Mouse (Mus musculus): ENCODE results near the gene Dlk1. TPM values are rescaled to one million over a fixed set of nuclear protein-coding genes. Genes with fewer than 3 reads are reported as not detected.

Gene Dlk1
- polyA plus RNA-seq (2021) = not detected

- DNase-seq (ENCODE audit: low read depth, low spot score) (no peak), ATAC-seq (no peak)
- no peak for TF ChIP-seq CTCF (IDR thresholded peaks at IDR 0.05)
- ChIA-PET CTCF (no interaction called here), POLR2A (no interaction called here)
- peaks cover 11% of the 10 kb centered on the region for H3K27me3 ChIP-seq
- in situ Hi-C loops (cut with MboI; ENCODE audit: low pct_unique_long_range_greater_than_20kb) = no loop called here
These were observed at the start of gene Dlk1 for GRCm38 (mm10) chr12:109452592-109452991. TSS of gene Dlk1 (plus strand) at chr12:109452823.

- H3K27me3 ChIP-seq = no peaks in the 10 kb centered on the region
- in situ Hi-C loops (cut with MboI; ENCODE audit: low pct_unique_long_range_greater_than_20kb) = no loop called here
- POLR2A ChIA-PET = no interaction called here
- DNase-seq (ENCODE audit: low read depth, low spot score) (no peak), ATAC-seq (no peak)
- TF ChIP-seq CTCF (IDR thresholded peaks at IDR 0.05) = no peak
- CTCF ChIA-PET = no interaction called here
These were observed 49.7 kb upstream of the Dlk1 start for GRCm38 (mm10) chr12:109402943-109403342.

GRCm38 (mm10) chr12:109403752-109404151 lies 48.9 kb upstream of the Dlk1 start:
- ChIA-PET POLR2A (no interaction called here), CTCF (no interaction called here)
- DNase-seq (ENCODE audit: low read depth, low spot score) (no peak), ATAC-seq (no peak)
- H3K27me3 ChIP-seq = no peaks in the 10 kb centered on the region
- in situ Hi-C loops (cut with MboI; ENCODE audit: low pct_unique_long_range_greater_than_20kb) = no loop called here
- no peak for TF ChIP-seq CTCF (IDR thresholded peaks at IDR 0.05)

- no peak for ATAC-seq
These were observed 46.6 kb upstream of the Dlk1 start for GRCm38 (mm10) chr12:109406018-109406417.

GRCm38 (mm10) chr12:109410723-109411122 lies 41.9 kb upstream of the Dlk1 start:
- no peak for TF ChIP-seq CTCF (IDR thresholded peaks at IDR 0.05)
- in situ Hi-C loops (cut with MboI; ENCODE audit: low pct_unique_long_range_greater_than_20kb) = no loop called here
- DNase-seq (ENCODE audit: low read depth, low spot score) (no peak), ATAC-seq (no peak)
- ChIA-PET CTCF (no interaction called here), POLR2A (no interaction called here)
- H3K27me3 ChIP-seq = no peaks in the 10 kb centered on the region

More at GRCm38 (mm10) chr12:109406018-109406417, 46.6 kb upstream of the Dlk1 start:
- no peak for DNase-seq (ENCODE audit: low read depth, low spot score)
- in situ Hi-C loops (cut with MboI; ENCODE audit: low pct_unique_long_range_greater_than_20kb) = no loop called here
- ChIA-PET CTCF (no interaction called here), POLR2A (no interaction called here)
- no peaks in the 10 kb centered on the region for H3K27me3 ChIP-seq
- TF ChIP-seq CTCF (IDR thresholded peaks at IDR 0.05) = no peak

GRCm38 (mm10) chr12:109411172-109412070 lies 41.2 kb upstream of the Dlk1 start:
- TF ChIP-seq CTCF (IDR thresholded peaks at IDR 0.05) = no peak
- ATAC-seq (no peak), DNase-seq (ENCODE audit: low read depth, low spot score) (no peak)
- no peaks in the 10 kb centered on the region for H3K27me3 ChIP-seq
- ChIA-PET POLR2A (no interaction called here), CTCF (no interaction called here)
- in situ Hi-C loops (cut with MboI; ENCODE audit: low pct_unique_long_range_greater_than_20kb) = no loop called here

GRCm38 (mm10) chr12:109412071-109412440 lies 40.6 kb upstream of the Dlk1 start:
- no peak for DNase-seq (ENCODE audit: low read depth, low spot score)
- ChIA-PET POLR2A (no interaction called here), CTCF (no interaction called here)
- no peak for TF ChIP-seq CTCF (IDR thresholded peaks at IDR 0.05)
- no peaks in the 10 kb centered on the region for H3K27me3 ChIP-seq
- no peak for ATAC-seq
- in situ Hi-C loops (cut with MboI; ENCODE audit: low pct_unique_long_range_greater_than_20kb) = no loop called here

GRCm38 (mm10) chr12:109412675-109413074 lies 39.9 kb upstream of the Dlk1 start:
- ChIA-PET CTCF (no interaction called here), POLR2A (no interaction called here)
- in situ Hi-C loops (cut with MboI; ENCODE audit: low pct_unique_long_range_greater_than_20kb) = no loop called here
- ATAC-seq (no peak), DNase-seq (ENCODE audit: low read depth, low spot score) (no peak)
- no peaks in the 10 kb centered on the region for H3K27me3 ChIP-seq
- no peak for TF ChIP-seq CTCF (IDR thresholded peaks at IDR 0.05)

- DNase-seq (ENCODE audit: low read depth, low spot score) (no peak), ATAC-seq (no peak)
- POLR2A ChIA-PET = no interaction called here
- CTCF ChIA-PET = no interaction called here
- TF ChIP-seq CTCF (IDR thresholded peaks at IDR 0.05) = no peak
- no peaks in the 10 kb centered on the region for H3K27me3 ChIP-seq
- in situ Hi-C loops (cut with MboI; ENCODE audit: low pct_unique_long_range_greater_than_20kb) = no loop called here
These were observed 39.3 kb upstream of the Dlk1 start for GRCm38 (mm10) chr12:109413321-109413720.

GRCm38 (mm10) chr12:109416681-109417080 lies 35.9 kb upstream of the Dlk1 start:
- POLR2A ChIA-PET = no interaction called here
- ATAC-seq = no peak
- H3K27me3 ChIP-seq = no peaks in the 10 kb centered on the region
- in situ Hi-C loops (cut with MboI; ENCODE audit: low pct_unique_long_range_greater_than_20kb) = no loop called here
- no peak for TF ChIP-seq CTCF (IDR thresholded peaks at IDR 0.05)
- CTCF ChIA-PET = no interaction called here
- DNase-seq (ENCODE audit: low read depth, low spot score) = no peak

- in situ Hi-C loops (cut with MboI; ENCODE audit: low pct_unique_long_range_greater_than_20kb) = no loop called here
- ChIA-PET CTCF (interaction anchor here (1.1 kb wide), 1 partner anchor 14 kb away, joined by 3 read pairs; no protein-coding TSS in a partner anchor), POLR2A (no interaction called here)
- ATAC-seq (peak; percentile 72), DNase-seq (ENCODE audit: low read depth, low spot score) (peak; percentile 43)
- TF ChIP-seq CTCF (IDR thresholded peaks at IDR 0.05) = no peak
- no peaks in the 10 kb centered on the region for H3K27me3 ChIP-seq
These were observed 35.0 kb upstream of the Dlk1 start for GRCm38 (mm10) chr12:109417476-109418201.

Data from Patski (cell line).